Mouse (Mus musculus) heart, adult 10 weeks (tissue): ENCODE measurements around the gene Gm8122. TPM values are rescaled to one million over a fixed set of nuclear protein-coding genes. Genes with fewer than 3 reads are reported as not detected.

Source experiments
- polyA plus RNA-seq: library from polyadenylated mRNA; stranded (reverse); fragments of 350-450 nt; fragmentation: Illumina TruSeq; extraction: RNeasy Lipid Tissue Mini Kit (QIAGEN cat#74804); gene quantifications from one replicate; pipeline ENCODE4 v1.2.3, GENCODE M21; 2014; ENCODE audit warnings: low read depth, low replicate concordance

Gene Gm8122
- polyA plus RNA-seq = not detected

GRCm38 (mm10) chr14:43235204-43235603 is at the start of gene Gm8122:
TSS of gene Gm8122 (minus strand) at chr14:43235304.

DNA sequence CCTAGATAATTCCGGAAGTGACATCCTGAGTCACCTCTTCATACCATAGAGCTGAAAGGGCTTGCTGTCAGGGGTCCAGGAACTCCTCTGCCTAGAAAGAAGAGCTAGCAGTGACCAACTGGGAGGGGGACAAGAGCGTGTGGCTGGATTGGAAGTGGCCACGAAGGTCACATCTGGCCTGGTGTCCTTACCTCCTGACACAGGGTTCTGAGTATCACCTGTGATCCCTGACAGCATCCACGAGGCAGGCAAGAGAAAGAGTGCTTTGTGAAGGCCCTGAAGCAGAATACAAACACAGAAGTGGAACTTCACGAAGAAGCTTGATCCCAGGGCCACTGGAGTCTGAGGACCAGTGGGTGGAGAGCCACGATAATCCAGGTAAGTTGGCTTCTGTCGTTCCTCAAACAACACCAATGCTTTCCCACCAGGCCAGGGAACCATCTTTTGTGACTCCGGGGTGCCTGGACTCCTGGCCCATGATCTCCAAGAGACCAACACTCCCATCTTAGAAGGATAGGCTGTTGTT is 39.9 kb upstream of the Gm8122 start, which contains the start of gene Gm9732:
Gene Gm9732 (plus strand): TSS at position 51 of the 526 bp plus-strand sequence.

GRCm38 (mm10) chr14:43258349-43258748 is 23.2 kb upstream of the Gm8122 start, which contains the start of gene Gm8126:
TSS of gene Gm8126 (plus strand) at chr14:43258649.

Other genes starting within 250 kb of the Gm8122 start
- not detected for gene Gm8082, start 241.7 kb downstream of the Gm8122 start, polyA plus RNA-seq
- not detected for gene Gm10376, start 219.7 kb downstream of the Gm8122 start, polyA plus RNA-seq
- gene Gm8094, start 158.7 kb downstream of the Gm8122 start, polyA plus RNA-seq = not detected
- not detected for gene Gm8104, start 134.7 kb downstream of the Gm8122 start, polyA plus RNA-seq
- gene Gm7233, start 55.4 kb downstream of the Gm8122 start, polyA plus RNA-seq = not detected
- gene Gm8126, start 23.3 kb upstream of the Gm8122 start, polyA plus RNA-seq = not detected
- gene Gm9732, start 39.7 kb upstream of the Gm8122 start, polyA plus RNA-seq = not detected
- gene Gm8127, start 58.5 kb upstream of the Gm8122 start, polyA plus RNA-seq = not detected
- not detected for gene 1700001F09Rik, start 112.5 kb upstream of the Gm8122 start, polyA plus RNA-seq
- not detected for gene Gm8138, start 181.0 kb upstream of the Gm8122 start, polyA plus RNA-seq